Mouse (Mus musculus): ENCODE results near the gene Clca1. TPM values are rescaled to one million over a fixed set of nuclear protein-coding genes. Genes with fewer than 3 reads are reported as not detected.

The Clca1 gene
- polyA plus RNA-seq, 1 experiment: not detected

- Histone ChIP-seq H3K4me1 (ENCODE audit: control insufficient read depth, insufficient read depth, insufficient read length, low read length) (no peaks in the 10 kb centered on the region), H3K4me3 (ENCODE audit: insufficient read depth, low read depth, low read length) (no peak overlapping the region), H3K27ac (replicated peaks; ENCODE audit: low read depth, low read length) (no peak overlapping the region)
These were observed 54.9 kb downstream of the Clca1 start for GRCm38 (mm10) chr3:144977631-144978030.

DNA sequence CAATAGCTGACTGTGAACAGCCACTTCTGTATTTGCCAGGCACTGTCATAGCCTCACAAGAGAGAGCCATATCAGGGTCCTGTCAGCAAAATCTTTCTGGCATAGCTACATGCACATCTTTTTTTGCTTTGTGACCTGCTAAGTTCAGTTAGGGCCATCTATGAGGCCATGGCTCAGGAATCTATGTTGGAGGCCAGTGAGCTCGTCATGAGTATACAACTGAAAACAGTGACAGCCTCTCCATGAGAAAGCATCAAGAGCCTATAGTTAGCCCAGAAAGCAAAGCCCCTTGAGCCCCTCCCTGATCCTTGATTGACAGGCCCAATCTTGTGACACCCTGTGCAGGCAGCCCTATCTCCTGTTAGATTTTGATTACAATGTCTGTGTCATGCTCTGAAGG is 56.5 kb downstream of the Clca1 start:
- Histone ChIP-seq H3K4me3 (ENCODE audit: insufficient read depth, low read depth, low read length) (no peak overlapping the region), H3K27ac (replicated peaks; ENCODE audit: low read depth, low read length) (no peak overlapping the region), H3K4me1 (ENCODE audit: control insufficient read depth, insufficient read depth, insufficient read length, low read length) (no peaks in the 10 kb centered on the region)

- Histone ChIP-seq H3K4me1 (ENCODE audit: control insufficient read depth, insufficient read depth, insufficient read length, low read length) (no peaks in the 10 kb centered on the region), H3K27ac (replicated peaks; ENCODE audit: low read depth, low read length) (no peak within 1 kb of the TSS), H3K4me3 (ENCODE audit: insufficient read depth, low read depth, low read length) (no peak within 1 kb of the TSS)
These were observed 57.6 kb downstream of the Clca1 start, which contains the start of gene Clca4a for GRCm38 (mm10) chr3:144974945-144975344. Gene Clca4a, minus strand, starts transcription at chr3:144975045.

DNA sequence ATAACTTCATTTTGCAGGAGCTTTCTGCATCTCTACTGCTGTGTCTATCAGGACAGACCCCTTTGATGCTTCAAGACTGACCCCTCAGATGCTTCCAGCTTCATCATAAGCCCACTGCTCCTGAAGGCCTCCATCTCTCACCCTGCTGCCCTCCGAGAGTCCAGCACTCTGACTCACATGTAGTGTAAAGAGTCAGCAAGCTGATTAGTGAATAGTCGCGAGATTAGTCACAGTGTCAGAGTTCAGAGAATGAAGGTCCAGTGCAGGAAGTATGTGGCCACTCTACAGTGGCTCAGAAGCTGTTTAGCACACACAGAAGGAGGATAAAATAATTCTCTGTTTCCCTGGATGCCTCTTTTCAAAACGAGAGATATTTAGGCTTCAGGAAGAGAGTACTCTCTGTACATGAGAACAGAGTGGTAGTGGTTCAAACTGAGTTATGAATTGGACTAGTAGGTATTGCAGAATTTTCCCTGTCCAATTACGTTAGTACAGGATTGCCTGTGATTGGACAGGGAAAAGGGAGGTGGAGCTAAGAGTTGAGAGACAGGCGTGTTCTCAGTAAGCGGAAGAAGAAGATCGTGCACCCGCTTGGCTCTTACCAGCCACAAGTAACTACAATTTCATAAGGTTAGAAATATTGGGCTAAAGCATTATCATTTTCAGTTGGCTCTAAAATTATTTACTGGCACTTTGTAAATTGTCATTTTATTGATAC is 60.9 kb downstream of the Clca1 start:
- H3K4me3 ChIP-seq (ENCODE audit: insufficient read depth, low read depth, low read length): no peak overlapping the region
- H3K4me1 ChIP-seq (ENCODE audit: control insufficient read depth, insufficient read depth, insufficient read length, low read length): no peaks in the 10 kb centered on the region

GRCm38 (mm10) chr3:144969755-144970154 is 62.8 kb downstream of the Clca1 start:
- no peaks in the 10 kb centered on the region for H3K4me1 ChIP-seq (ENCODE audit: control insufficient read depth, insufficient read depth, insufficient read length, low read length)
- H3K4me3 ChIP-seq (ENCODE audit: insufficient read depth, low read depth, low read length): no peak overlapping the region
- H3K27ac ChIP-seq (replicated peaks; ENCODE audit: low read depth, low read length): no peak overlapping the region

More for the DNA sequence above, 60.9 kb downstream of the Clca1 start:
- no peak overlapping the region for H3K27ac ChIP-seq (replicated peaks; ENCODE audit: low read depth, low read length)

- Histone ChIP-seq H3K27ac (replicated peaks; ENCODE audit: low read depth, low read length) (no peak overlapping the region), H3K4me1 (ENCODE audit: control insufficient read depth, insufficient read depth, insufficient read length, low read length) (no peaks in the 10 kb centered on the region), H3K4me3 (ENCODE audit: insufficient read depth, low read depth, low read length) (no peak overlapping the region)
These were observed 66.5 kb downstream of the Clca1 start for GRCm38 (mm10) chr3:144966074-144966473.

Other genes with a start within 250 kb of the Clca1 start
- not detected in 2 replicates for gene Clca3a2, start 213.3 kb downstream of the Clca1 start, polyA plus RNA-seq (2012; ENCODE audit: insufficient read depth, insufficient read length, missing spikeins)
- gene Clca3b, start 183.4 kb downstream of the Clca1 start, polyA plus RNA-seq (2012; ENCODE audit: insufficient read depth, insufficient read length, missing spikeins): not detected in 2 replicates
- gene Clca4b, start 100.2 kb downstream of the Clca1 start, polyA plus RNA-seq (2012; ENCODE audit: insufficient read depth, insufficient read length, missing spikeins): not detected in 2 replicates
- gene Clca4a, start 57.7 kb downstream of the Clca1 start, polyA plus RNA-seq (2012; ENCODE audit: insufficient read depth, insufficient read length, missing spikeins): not detected in 2 replicates
- gene Clca2, start 66.7 kb upstream of the Clca1 start, polyA plus RNA-seq (2012; ENCODE audit: insufficient read depth, insufficient read length, missing spikeins): not detected in 2 replicates
- gene Odf2l, start 85.8 kb upstream of the Clca1 start, polyA plus RNA-seq (2012; ENCODE audit: insufficient read depth, insufficient read length, missing spikeins): 15.0 and 15.7 TPM in 2 replicates